Mouse (Mus musculus) testis, postnatal 14 days (tissue): ENCODE results near the gene Wdr20.
"Not testable (repeated sequence)": the region's sequence is repeated elsewhere in the genome, so short reads cannot be mapped to it uniquely, and the experiment has no call there.

Experiments used
- DNase-seq: peaks from one replicate; pipeline ENCODE4 v3.0.0; 2021; ENCODE audit warnings: low spot score

Wdr20 gene

DNA sequence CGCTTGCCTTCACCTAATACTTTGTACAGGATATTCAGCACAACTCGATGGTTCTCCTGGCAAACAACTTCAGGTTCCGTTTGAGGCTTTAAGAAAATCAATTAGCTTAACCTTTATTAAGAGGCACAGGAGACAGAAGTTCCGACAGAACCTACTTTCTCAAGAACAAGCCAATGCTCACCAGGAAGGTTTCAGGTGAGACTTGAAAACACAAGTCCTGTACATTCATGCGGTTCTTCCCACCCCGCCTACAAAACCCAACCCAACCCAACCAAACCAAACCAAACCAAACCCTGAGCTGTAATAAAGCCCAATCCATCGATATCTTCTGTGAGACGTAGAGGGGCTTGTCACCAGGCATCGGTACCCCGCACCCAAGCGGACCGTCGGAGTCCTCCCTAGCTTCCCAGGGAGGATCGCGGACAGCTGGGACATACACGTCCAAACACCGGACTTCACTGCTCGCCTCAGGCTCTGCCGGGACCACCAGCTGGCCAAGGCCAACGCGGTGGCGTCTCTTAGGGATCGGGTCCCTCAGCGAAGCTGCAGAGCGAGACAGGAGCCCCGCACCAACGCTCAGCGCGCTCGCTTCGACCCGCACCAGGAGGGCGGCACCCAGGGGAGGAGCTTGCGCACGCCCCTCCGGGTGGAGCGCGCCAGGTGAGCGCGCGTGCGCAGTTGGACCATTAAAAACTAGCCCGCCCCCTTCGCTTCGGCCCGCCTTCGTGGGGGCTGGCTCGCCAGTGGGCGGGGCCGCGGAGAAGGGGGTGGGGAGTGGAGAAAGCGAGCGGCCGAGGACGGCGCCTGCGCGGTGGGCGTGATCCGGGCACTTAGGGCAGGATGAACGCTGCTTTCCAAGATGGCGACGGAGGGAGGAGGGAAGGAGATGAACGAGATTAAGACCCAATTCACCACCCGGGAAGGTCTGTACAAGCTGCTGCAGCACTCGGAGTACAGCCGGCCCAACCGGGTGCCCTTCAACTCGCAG lies at the start of gene Wdr20:
Gene Wdr20, plus strand, starts transcription at position 775 of the 988 bp plus-strand sequence.
- peak; percentile 99 for DNase-seq

- DNase-seq, result not testable (repeated sequence)
Observed at GRCm38 (mm10) chr12:110688921-110689320, 48.8 kb upstream of the Wdr20 start.

- no peak for DNase-seq
Observed at GRCm38 (mm10) chr12:110689919-110690643, 47.7 kb upstream of the Wdr20 start.

GRCm38 (mm10) chr12:110693378-110693777 lies 44.4 kb upstream of the Wdr20 start:
- not testable (repeated sequence) for DNase-seq

DNA sequence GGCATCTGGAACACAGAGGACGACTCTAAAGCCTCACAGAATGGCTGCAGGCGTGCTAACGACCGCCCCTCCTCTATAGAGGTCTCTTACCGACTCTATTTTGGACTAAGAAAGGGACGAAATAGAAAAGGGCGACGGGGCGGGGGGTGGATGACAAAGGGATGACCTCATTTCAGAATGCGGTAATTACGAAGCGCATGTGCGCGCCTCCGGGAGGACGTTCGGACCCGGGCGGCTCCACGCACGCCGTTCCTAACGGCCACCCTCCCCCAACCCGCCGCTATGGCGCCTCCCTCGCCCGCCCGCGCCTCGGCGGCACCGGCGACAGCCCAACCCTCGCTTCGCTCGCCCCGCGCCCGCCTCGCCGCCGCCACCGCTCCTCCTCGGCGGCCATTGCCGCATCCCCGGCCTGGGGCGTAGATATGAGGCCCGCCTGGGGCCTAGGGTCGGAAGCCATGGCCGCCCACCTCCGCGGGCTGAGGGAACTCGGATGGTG lies 42.0 kb upstream of the Wdr20 start:
- peak; percentile 72 for DNase-seq

- DNase-seq, result peak; percentile 98
Observed at GRCm38 (mm10) chr12:110696173-110696974, 41.4 kb upstream of the Wdr20 start.

DNA sequence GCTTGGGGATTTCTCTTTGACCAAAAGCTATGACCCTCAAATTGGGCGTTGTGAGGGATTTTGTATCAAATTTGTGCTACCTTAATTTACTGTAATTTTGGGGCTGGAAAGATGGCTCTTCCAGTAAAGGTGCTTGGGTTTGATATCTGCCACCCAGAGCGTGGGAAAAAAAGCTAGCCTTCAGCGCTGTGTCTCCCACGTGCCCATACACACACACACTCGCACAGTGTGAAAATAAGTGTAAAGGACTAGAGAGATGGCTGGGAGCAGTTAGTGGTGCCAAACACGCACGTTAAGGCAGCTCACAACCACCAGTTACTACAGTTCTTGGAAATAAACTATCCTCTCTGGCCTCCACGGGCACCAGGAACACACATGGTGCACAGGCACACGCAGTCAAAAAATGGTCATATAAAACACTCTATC lies 40.8 kb upstream of the Wdr20 start:
- DNase-seq, result no peak

- no peak for DNase-seq
Observed at GRCm38 (mm10) chr12:110697457-110697856, 40.3 kb upstream of the Wdr20 start.

GRCm38 (mm10) chr12:110698080-110698479 lies 39.7 kb upstream of the Wdr20 start:
- DNase-seq, result no peak

GRCm38 (mm10) chr12:110698523-110699170 lies 39.1 kb upstream of the Wdr20 start:
- no peak for DNase-seq

DNA sequence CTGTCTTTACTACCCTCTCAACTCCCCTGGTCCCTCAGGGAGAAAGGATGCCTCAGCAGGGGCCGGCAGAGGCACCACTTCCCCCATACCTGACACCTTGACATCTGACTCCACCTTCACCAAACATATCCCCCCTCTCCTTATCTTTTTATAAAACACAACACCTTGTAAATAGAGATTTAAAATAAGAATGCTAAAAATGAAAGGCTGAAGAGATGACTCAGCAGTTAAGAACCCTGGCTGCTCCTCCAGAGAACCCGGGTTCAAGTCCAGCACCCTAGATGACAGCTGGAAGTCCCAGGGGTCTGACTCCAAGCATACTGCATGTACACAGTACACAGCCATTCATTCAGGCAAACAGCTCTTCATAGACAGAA lies 38.6 kb upstream of the Wdr20 start:
- no peak for DNase-seq

DNA sequence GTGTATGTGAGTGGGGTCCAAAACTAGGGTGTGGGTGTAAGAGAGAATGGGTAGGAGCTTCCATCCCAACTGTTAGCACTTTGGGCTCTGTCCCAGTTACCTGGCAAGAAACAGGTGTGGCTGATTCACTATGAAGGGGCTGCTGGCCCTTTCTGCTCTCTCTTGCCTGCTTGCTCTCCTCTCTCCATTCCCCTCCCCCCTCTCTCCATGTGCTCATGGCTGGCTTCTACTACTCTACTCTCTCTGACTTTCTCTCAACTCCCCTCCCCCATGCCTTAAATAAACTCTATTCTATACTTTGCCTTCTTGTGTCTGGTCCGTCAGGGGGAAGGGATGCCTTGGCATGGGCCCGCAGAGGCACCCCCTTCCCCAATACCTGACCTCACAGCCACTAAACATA lies 37.0 kb upstream of the Wdr20 start:
- DNase-seq, result no peak

DNA sequence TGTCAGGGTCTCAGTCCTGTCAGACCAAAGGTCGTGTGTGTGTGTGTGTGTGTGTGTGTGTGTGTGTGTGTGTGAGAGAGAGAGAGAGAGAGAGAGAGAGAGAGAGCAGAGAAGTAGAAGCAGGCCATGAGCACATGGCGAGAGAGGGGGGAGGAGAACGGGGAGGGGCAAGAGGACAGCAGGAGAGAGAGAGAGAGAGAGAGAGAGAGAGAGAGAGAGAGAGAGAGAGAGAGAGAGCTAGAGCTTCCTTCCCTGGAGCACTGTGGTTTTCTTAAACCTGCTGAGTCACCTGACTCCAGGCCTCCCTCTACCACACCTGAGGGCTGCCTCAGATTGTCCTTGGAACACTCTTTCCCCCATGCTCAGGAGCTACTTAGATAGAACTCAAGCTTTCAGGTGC lies 36.4 kb upstream of the Wdr20 start:
- DNase-seq, result not testable (repeated sequence)

DNA sequence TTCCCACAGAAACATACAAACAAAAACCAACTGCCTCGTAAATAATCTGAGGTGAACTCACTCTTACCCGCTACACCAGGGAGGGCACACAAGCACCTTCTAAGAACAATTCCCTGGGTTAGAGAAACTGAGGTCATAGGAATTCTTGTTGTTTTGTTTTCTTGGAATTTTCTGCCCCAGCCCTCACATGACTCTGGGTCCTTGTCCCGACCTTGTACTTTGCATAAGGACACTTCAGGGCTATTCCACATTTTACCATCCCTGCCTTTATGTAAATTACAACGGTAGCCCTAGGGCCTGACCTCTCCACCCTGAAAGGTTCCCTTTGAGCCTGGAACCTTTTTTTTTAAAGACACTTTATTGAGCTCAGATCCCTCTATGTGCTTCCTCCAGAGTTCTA lies 35.2 kb upstream of the Wdr20 start, which contains the start of gene Hsp90aa1:
Gene Hsp90aa1, minus strand, starts transcription at position 173 of the 400 bp plus-strand sequence.
- DNase-seq, result no peak

DNA sequence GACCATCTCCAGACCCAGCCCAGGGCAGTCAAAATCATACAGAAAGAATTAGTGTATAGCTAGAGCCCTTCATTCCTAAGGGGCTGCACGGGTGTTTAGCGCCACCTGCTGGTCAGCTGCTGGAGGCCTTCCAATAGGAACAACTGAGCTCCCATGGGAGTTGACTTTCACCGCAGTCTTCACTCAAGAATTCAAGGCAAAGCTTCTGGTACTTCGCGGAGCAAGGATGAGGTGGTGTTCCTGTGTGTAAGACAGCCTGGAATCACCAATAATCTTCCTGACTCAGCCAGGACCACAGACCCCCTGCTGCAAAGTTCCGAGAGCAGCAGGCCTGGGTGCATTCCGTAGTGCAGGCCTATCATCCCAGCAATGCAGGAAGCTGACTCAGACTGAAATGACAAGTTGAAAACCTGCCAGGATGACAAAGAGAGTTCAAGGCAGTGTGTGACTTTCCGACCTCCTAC lies 34.7 kb upstream of the Wdr20 start:
- peak; percentile 75 for DNase-seq

DNA sequence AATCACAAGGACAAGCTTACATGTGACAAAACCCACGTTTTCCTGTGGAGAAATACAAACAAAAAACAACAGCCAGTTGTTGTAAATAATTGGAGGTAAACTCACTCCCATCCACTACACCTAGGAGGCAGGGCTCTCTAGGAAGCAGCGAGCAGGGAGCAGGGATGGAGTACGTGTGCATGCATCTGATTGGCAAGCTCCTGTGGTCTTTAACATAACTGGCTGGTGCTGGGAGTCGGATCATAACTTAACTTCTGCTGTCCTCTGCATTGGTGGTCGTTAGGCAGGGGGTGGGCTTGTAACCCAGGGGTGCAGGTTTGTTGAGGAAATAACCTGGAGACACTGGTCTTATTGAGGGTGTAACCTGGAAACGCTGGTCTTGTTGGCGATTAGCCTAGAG lies 34.1 kb upstream of the Wdr20 start:
- DNase-seq, result peak; percentile 5

DNA sequence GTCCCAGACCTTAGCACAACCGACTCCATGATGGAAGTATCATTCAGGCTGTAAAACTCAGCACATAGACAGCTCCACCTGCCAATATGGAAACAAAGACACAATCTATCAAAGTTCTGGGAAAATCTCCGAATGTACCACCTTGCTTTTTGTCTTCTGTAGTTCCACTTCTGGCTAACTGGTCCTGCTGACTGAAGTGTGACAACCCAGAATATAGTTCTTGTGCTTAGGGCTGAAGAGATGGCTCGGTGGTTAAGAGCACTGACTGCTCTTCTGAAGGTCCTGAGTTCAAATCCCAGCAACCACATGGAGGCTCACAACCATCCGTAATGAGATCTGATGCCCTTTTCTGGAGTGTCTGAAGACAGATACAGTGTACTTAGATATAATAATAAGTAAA lies 32.3 kb upstream of the Wdr20 start:
- not testable (repeated sequence) for DNase-seq

DNA sequence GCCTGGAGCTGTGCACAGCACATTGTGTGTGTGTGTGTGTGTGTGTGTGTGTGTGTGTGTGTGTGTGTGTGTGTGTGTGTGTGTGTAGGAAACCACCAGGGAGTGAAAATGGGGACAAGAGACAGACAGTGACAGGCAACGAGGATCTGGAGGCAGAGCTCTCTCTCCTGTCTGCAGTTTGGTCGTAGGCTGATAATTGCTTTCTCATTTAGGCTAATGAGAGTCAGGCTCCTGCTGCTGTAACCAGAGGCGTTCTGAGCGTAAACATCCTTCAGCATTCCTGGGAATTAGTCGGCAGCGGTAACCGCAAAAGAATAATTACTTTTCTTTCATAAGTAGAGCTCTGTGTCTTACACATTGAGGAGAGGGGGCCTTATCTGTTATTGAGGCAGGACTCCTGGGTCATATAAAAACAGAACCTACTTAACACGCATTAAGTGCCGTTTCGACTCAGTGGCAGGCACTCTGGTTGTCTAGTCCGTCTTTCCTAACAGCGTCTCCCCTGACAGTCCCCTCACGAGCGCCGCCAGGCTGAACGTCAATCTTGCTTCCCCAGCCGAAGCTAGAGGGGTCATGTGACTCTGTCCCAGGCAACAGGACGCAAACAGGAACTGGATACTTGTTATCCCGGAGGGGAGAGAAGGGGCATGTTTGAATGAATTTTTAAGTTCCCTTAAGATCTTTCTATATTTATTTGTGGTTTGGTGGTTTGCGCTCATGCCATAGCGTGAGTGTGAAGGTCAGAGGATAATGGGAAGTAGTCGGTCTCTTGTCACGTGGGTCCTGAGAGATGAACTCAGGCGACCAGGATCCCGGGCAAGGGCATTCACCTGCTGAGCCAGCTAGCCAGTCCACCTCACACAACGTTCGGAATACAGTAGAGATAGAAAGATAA lies 31.2 kb upstream of the Wdr20 start:
- DNase-seq, result peak; percentile 55

DNA sequence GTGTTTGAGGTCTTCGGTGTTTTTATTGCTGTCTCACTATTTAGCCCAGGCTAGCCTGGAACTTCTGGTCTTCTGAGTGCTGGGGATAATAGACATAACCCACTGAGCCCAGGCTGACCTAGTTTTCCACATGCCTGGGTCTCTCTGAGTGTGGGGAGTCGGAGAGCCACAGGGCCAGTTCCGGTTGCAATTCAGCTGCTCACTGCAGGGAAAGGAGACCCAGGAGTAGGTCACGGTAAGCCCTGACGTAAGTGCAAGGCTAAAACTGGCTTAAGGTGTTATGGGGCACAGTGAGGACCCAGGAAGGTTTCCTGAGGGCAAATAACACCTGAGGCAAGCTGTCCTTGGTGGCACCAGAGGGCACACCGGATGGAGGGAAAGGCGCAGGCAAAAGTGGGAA lies 30.3 kb upstream of the Wdr20 start:
- no peak for DNase-seq

- no peak for DNase-seq
Observed at GRCm38 (mm10) chr12:110711270-110711669, 26.5 kb upstream of the Wdr20 start.
